Mouse (Mus musculus): ENCODE data around the gene Gngt2. TPM values are rescaled to one million over a fixed set of nuclear protein-coding genes. Genes with fewer than 3 reads are reported as not detected.
"Not testable (repeated sequence)": the region's sequence is repeated elsewhere in the genome, so short reads cannot be mapped to it uniquely, and the experiment has no call there.

Gene Gngt2
- polyA plus RNA-seq, 1 experiment: 32.5 TPM

DNA sequence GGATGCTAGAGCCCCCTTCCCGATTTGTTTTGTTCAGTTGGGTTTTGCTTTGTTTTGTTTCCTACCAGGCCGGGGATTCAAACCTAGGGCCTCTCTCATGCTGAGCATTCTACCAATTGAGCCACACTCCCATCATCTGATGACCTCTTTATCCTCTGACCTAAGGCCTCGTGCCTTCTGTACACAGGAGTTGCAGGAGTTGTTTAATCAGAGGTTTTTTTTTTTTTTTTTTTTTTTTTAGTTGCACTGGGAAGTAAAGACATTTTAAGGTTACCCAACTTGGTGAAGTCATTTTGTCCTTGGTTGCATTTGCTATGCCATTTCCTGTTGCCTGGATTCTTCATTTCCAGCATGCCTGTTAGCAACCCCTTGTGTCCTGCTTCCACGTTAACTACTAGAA lies 32.4 kb downstream of the Gngt2 start:
- Histone ChIP-seq H3K27ac (ENCODE audit: control insufficient read depth, insufficient read depth, low read length) (no peak overlapping the region), H3K4me1 (replicated peaks; ENCODE audit: control insufficient read depth, insufficient read depth, low read length) (no peaks in the 10 kb centered on the region), H3K27me3 (ENCODE audit: control insufficient read depth, insufficient read depth, low read length) (no peaks in the 10 kb centered on the region), H3K36me3 (ENCODE audit: control insufficient read depth, insufficient read depth, low read length) (no peaks in the 10 kb centered on the region), H3K4me3 (ENCODE audit: control insufficient read depth, insufficient read depth, low read length) (no peak overlapping the region)
- DNase-seq: no peak
- TF ChIP-seq CTCF (IDR thresholded peaks at IDR 0.05; ENCODE audit: borderline replicate concordance, control insufficient read depth, extremely low read depth, insufficient read depth, low read length, poor library complexity) (no peak), POLR2A (IDR thresholded peaks at IDR 0.05; ENCODE audit: control insufficient read depth, extremely low read depth, insufficient read depth, low read length, poor library complexity) (no peak)
- 85% methylated on average over 4 of the region's 4 CpGs for WGBS

DNA sequence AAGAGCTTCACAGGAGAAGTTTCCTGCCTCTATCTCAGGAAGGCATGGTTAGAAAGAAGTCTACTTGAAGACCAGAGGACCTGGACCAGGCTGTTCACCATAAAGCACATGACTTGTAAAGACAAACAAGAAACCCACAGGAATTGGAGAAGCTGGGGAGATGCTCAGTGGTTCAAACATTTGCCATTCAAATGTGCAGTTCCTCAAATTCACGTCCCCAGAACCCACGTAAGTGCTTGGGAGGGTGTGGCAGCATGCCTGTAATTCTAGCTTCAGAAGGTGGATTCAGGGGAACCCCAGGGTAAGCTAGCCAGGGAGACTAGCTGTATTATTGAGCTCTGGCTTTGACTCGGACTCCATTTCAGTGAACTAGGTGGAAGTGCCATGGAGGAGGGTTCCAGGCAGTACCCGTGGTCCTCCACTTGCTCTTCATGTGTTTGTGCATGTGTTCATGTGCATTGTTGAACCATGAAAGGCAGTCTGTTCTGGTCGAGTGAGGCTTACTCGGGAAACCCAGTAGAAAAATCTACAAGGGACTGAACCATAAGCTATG lies 33.0 kb downstream of the Gngt2 start:
- H3K27ac ChIP-seq (ENCODE audit: control insufficient read depth, insufficient read depth, low read length): no peak overlapping the region

DNA sequence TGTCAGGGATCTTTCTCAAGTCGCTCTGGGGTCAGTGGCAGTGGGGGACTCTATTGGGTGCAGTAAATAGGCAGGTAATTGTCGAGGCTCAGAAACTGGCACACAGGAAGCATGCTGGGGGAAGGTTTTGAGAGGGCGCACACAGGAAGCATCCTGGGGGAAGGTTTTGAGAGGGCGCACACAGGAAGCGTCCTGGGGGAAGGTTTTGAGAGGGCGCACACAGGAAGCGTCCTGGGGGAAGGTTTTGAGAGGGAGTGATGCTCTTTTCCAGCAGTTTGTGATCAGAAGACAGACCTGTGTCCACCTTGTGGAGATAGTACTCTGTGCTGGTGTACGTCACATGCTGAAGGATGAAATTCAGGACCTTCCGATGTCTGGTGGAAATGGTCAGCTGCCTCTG lies 38.8 kb downstream of the Gngt2 start:
- no peak overlapping the region for H3K4me3 ChIP-seq (ENCODE audit: control insufficient read depth, insufficient read depth, low read length)
- WGBS: 53% methylated on average over 9 of the region's 9 CpGs
- no peaks in the 10 kb centered on the region for H3K36me3 ChIP-seq (ENCODE audit: control insufficient read depth, insufficient read depth, low read length)
- no peaks in the 10 kb centered on the region for H3K27me3 ChIP-seq (ENCODE audit: control insufficient read depth, insufficient read depth, low read length)
- H3K4me1 ChIP-seq (replicated peaks; ENCODE audit: control insufficient read depth, insufficient read depth, low read length): peaks cover 6% of the 10 kb centered on the region
- no peak overlapping the region for H3K27ac ChIP-seq (ENCODE audit: control insufficient read depth, insufficient read depth, low read length)
- TF ChIP-seq POLR2A (IDR thresholded peaks at IDR 0.05; ENCODE audit: control insufficient read depth, extremely low read depth, insufficient read depth, low read length, poor library complexity): no peak
- TF ChIP-seq CTCF (IDR thresholded peaks at IDR 0.05; ENCODE audit: borderline replicate concordance, control insufficient read depth, extremely low read depth, insufficient read depth, low read length, poor library complexity): no peak
- DNase-seq: no peak

More for the DNA sequence above, 33.0 kb downstream of the Gngt2 start:
- DNase-seq: no peak
- H3K4me3 ChIP-seq (ENCODE audit: control insufficient read depth, insufficient read depth, low read length): no peak overlapping the region
- H3K27me3 ChIP-seq (ENCODE audit: control insufficient read depth, insufficient read depth, low read length): no peaks in the 10 kb centered on the region
- TF ChIP-seq POLR2A (IDR thresholded peaks at IDR 0.05; ENCODE audit: control insufficient read depth, extremely low read depth, insufficient read depth, low read length, poor library complexity) (no peak), CTCF (IDR thresholded peaks at IDR 0.05; ENCODE audit: borderline replicate concordance, control insufficient read depth, extremely low read depth, insufficient read depth, low read length, poor library complexity) (no peak)
- 66% methylated on average over 6 of the region's 6 CpGs for WGBS
- no peaks in the 10 kb centered on the region for H3K4me1 ChIP-seq (replicated peaks; ENCODE audit: control insufficient read depth, insufficient read depth, low read length)
- H3K36me3 ChIP-seq (ENCODE audit: control insufficient read depth, insufficient read depth, low read length): no peaks in the 10 kb centered on the region

DNA sequence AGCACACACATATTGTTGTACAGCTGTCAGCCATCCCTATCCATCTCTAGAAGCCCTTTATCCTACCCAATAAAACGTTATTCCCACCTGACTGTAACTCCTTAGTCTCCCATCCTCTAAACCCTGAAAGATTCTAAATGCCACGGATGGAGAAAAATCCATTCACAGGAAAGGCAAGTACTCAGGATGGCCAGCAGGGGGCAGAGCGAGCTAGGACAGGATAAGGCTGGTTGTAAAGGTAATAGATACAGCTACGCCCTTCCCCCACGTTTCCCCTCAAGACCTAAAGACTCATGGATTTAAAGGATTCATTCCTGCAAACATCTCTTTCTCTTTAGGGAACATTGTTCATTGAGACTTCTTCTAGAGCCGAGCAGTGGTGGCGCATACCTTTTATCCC lies 39.3 kb downstream of the Gngt2 start:
- WGBS: 27% methylated on average over 7 of the region's 7 CpGs
- Histone ChIP-seq H3K27ac (ENCODE audit: control insufficient read depth, insufficient read depth, low read length) (no peak overlapping the region), H3K36me3 (ENCODE audit: control insufficient read depth, insufficient read depth, low read length) (no peaks in the 10 kb centered on the region), H3K4me3 (ENCODE audit: control insufficient read depth, insufficient read depth, low read length) (no peak overlapping the region), H3K27me3 (ENCODE audit: control insufficient read depth, insufficient read depth, low read length) (no peaks in the 10 kb centered on the region), H3K4me1 (replicated peaks; ENCODE audit: control insufficient read depth, insufficient read depth, low read length) (peaks cover 6% of the 10 kb centered on the region)
- no peak for TF ChIP-seq POLR2A (IDR thresholded peaks at IDR 0.05; ENCODE audit: control insufficient read depth, extremely low read depth, insufficient read depth, low read length, poor library complexity)
- TF ChIP-seq CTCF (IDR thresholded peaks at IDR 0.05; ENCODE audit: borderline replicate concordance, control insufficient read depth, extremely low read depth, insufficient read depth, low read length, poor library complexity): no peak
- peak; percentile 53 for DNase-seq

DNA sequence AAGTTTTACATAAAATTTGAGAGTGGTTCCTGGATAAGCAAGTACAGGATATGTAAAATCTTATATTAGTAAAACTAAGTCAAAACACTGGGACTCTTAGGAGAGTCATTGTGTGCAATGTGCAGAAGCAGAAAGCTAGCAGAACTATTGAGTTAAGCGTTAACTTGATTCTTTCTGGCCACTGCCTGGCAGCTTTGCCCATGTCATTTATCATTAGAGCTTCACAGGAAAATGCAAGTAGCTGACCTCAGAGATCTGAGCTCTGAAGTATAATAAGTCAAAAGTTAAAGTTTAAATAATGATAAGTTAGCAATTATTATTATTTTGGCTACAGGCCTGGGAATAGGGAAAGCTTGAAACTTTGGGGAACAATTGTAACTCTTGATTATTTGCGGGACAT lies 42.8 kb downstream of the Gngt2 start:
- not testable (repeated sequence) for H3K4me1 ChIP-seq (replicated peaks; ENCODE audit: control insufficient read depth, insufficient read depth, low read length); H3K27ac ChIP-seq (ENCODE audit: control insufficient read depth, insufficient read depth, low read length)
- 96% methylated on average over 2 of the region's 2 CpGs for WGBS

DNA sequence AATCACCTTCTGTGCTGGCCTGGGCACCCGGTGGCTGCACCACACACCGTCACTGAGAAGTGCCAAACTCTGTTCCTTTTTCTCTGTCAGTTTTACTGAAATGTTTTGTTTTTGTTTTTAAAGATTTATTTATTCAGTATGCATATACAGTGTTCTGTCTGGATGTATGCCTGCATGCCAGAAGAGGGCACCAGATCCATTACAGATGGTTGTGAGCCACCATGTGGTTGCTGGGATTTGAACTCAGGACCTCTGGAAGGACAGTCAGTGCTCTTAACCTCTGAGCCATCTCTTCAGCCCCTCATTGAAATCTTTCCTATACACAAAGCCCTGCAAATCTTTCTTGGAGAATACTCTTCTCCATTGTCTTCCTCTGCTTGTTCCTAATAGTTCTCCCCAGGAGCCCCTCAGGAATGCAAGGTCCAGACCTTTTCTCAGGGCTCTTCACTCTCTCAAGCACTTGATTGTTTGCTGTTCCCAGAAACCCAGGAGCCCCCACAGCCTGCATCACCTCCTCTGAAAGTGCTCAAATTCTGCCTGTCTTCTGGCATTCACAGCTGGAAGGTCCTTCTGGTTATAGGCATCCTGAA lies 53.5 kb downstream of the Gngt2 start:
- WGBS: 67% methylated on average over 2 of the region's 2 CpGs
- Histone ChIP-seq H3K36me3 (ENCODE audit: control insufficient read depth, insufficient read depth, low read length) (no peaks in the 10 kb centered on the region), H3K4me1 (replicated peaks; ENCODE audit: control insufficient read depth, insufficient read depth, low read length) (no peaks in the 10 kb centered on the region), H3K4me3 (ENCODE audit: control insufficient read depth, insufficient read depth, low read length) (no peak overlapping the region), H3K27ac (ENCODE audit: control insufficient read depth, insufficient read depth, low read length) (no peak overlapping the region), H3K27me3 (ENCODE audit: control insufficient read depth, insufficient read depth, low read length) (no peaks in the 10 kb centered on the region)
- TF ChIP-seq CTCF (IDR thresholded peaks at IDR 0.05; ENCODE audit: borderline replicate concordance, control insufficient read depth, extremely low read depth, insufficient read depth, low read length, poor library complexity): no peak
- no peak for TF ChIP-seq POLR2A (IDR thresholded peaks at IDR 0.05; ENCODE audit: control insufficient read depth, extremely low read depth, insufficient read depth, low read length, poor library complexity)
- DNase-seq: no peak

More for the DNA sequence above, 42.8 kb downstream of the Gngt2 start:
- not testable (repeated sequence) for DNase-seq; H3K4me3 ChIP-seq (ENCODE audit: control insufficient read depth, insufficient read depth, low read length); H3K36me3 ChIP-seq (ENCODE audit: control insufficient read depth, insufficient read depth, low read length); H3K27me3 ChIP-seq (ENCODE audit: control insufficient read depth, insufficient read depth, low read length)

Other genes with a start within 250 kb of the Gngt2 start
- gene Ngfr, start 249.5 kb upstream of the Gngt2 start, polyA plus RNA-seq (2012; rRNA removed): 6.4 and 7.0 TPM in 2 replicates
- gene Phb, start 170.3 kb upstream of the Gngt2 start, polyA plus RNA-seq (2012; rRNA removed): 88.9 and 103 TPM in 2 replicates
- 34.1 and 38.6 TPM in 2 replicates for gene Zfp652, start 124.5 kb upstream of the Gngt2 start, polyA plus RNA-seq (2012; rRNA removed)
- gene B130006D01Rik, start 113.6 kb upstream of the Gngt2 start, polyA plus RNA-seq (2012; rRNA removed): 0.34 and 0.38 TPM in 2 replicates
- 24.9 and 42.7 TPM in 2 replicates for gene Phospho1, start 12.7 kb upstream of the Gngt2 start, polyA plus RNA-seq (2012; rRNA removed)
- 606 and 690 TPM in 2 replicates for gene Abi3, start 5.3 kb downstream of the Gngt2 start, polyA plus RNA-seq (2012; rRNA removed)
- gene B4galnt2, start 77.7 kb downstream of the Gngt2 start, polyA plus RNA-seq (2012; rRNA removed): not detected in 2 replicates
- 0.01 and 0.13 TPM in 2 replicates for gene Igf2bp1, start 168.7 kb downstream of the Gngt2 start, polyA plus RNA-seq (2012; rRNA removed)
- gene Gip, start 187.3 kb downstream of the Gngt2 start, polyA plus RNA-seq (2012; rRNA removed): 0.26 and 0.86 TPM in 2 replicates
- gene Snf8, start 197.7 kb downstream of the Gngt2 start, polyA plus RNA-seq (2012; rRNA removed): 28.7 and 30.3 TPM in 2 replicates
- 43.3 and 47.9 TPM in 2 replicates for gene Ube2z, start 228.2 kb downstream of the Gngt2 start, polyA plus RNA-seq (2012; rRNA removed)
- gene Atp5g1, start 238.5 kb downstream of the Gngt2 start, polyA plus RNA-seq (2012; rRNA removed): 330 and 650 TPM in 2 replicates

Data from thymus, adult 2 months (tissue).